Mouse (Mus musculus): ENCODE data around the gene Galnt10. TPM values are rescaled to one million over a fixed set of nuclear protein-coding genes. Genes with fewer than 3 reads are reported as not detected.

Galnt10 gene
- polyA plus RNA-seq, 1 experiment from 2014 or later, result 8.8 TPM

GRCm38 (mm10) chr11:57833296-57833977 lies 188.2 kb downstream of the Galnt10 start:
- DNase-seq (ENCODE audit: low spot score), result no peak
- WGBS, result 2% methylated on average over 30 of the region's 30 CpGs

DNA sequence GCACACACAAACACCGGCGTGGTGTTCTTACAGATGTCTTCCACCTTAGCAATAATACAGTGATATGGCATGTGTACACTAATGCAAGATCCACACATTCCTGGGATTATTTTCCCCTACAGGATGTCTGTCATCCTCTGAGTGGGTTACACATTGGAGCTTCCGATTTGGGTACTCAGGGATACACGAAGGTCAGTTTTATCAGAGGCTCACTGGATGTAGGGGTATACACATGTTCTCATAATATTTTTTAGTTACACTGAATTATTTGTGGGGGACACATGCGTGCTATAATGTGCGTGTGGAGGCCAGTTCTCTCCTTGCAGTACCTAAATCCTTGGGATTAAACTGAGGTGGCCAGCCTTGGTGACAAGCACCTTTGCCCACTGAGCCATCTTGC lies 188.8 kb downstream of the Galnt10 start:
- Histone ChIP-seq H3K9ac (no peak overlapping the region), H3K9me3 (ENCODE audit: control insufficient read depth, low read length) (no peaks in the 10 kb centered on the region), H3K4me1 (replicated peaks; ENCODE audit: control insufficient read depth, insufficient read depth, low read length) (no peaks in the 10 kb centered on the region), H3K36me3 (replicated peaks; ENCODE audit: control insufficient read depth, insufficient read depth) (no peaks in the 10 kb centered on the region), H3K4me3 (replicated peaks; ENCODE audit: low read length) (no peak overlapping the region), H3K4me2 (replicated peaks) (no peak overlapping the region), H3K27me3 (ENCODE audit: control insufficient read depth, insufficient read depth, low read length) (peaks cover 94% of the 10 kb centered on the region), H3K27ac (no peak overlapping the region)
- DNase-seq (ENCODE audit: low spot score), result no peak
- no peak for ATAC-seq (ENCODE audit: low FRiP score)
- WGBS, result 12% methylated on average over 6 of the region's 6 CpGs

More at GRCm38 (mm10) chr11:57833296-57833977, 188.2 kb downstream of the Galnt10 start:
- Histone ChIP-seq H3K36me3 (replicated peaks; ENCODE audit: control insufficient read depth, insufficient read depth) (no peaks in the 10 kb centered on the region), H3K4me2 (replicated peaks) (no peak overlapping the region), H3K4me3 (replicated peaks; ENCODE audit: low read length) (no peak overlapping the region), H3K4me1 (replicated peaks; ENCODE audit: control insufficient read depth, insufficient read depth, low read length) (no peaks in the 10 kb centered on the region), H3K9ac (no peak overlapping the region), H3K27me3 (ENCODE audit: control insufficient read depth, insufficient read depth, low read length) (peaks cover 94% of the 10 kb centered on the region), H3K9me3 (ENCODE audit: control insufficient read depth, low read length) (no peaks in the 10 kb centered on the region), H3K27ac (no peak overlapping the region)
- ATAC-seq (ENCODE audit: low FRiP score), result no peak

DNA sequence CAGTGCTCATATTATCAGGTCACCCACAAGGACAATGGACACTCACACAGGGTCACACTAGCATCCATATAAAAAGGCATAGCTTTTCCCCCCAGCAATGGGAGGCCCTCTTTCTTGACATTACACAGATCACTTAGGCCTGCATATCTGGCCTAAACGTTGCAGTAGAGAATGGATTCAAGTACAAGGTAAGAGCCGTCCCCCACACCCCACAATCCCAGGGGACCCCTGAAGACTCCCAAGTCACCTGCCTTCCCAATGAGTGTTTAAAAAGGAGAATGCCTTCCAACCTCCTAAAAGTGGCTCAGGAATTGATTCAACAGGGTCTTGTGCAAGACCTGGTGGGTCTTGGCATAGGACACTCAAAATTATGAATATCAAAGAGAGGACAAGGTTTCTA lies 190.1 kb downstream of the Galnt10 start:
- no peak overlapping the region for H3K4me3 ChIP-seq (replicated peaks; ENCODE audit: low read length)
- no peak for DNase-seq (ENCODE audit: low spot score)
- no peaks in the 10 kb centered on the region for H3K36me3 ChIP-seq (replicated peaks; ENCODE audit: control insufficient read depth, insufficient read depth)
- H3K27me3 ChIP-seq (ENCODE audit: control insufficient read depth, insufficient read depth, low read length), result peaks cover 94% of the 10 kb centered on the region
- 4% methylated on average over 2 of the region's 2 CpGs for WGBS
- no peak overlapping the region for H3K4me2 ChIP-seq (replicated peaks)
- no peak overlapping the region for H3K27ac ChIP-seq
- no peak overlapping the region for H3K9ac ChIP-seq
- H3K9me3 ChIP-seq (ENCODE audit: control insufficient read depth, low read length), result no peaks in the 10 kb centered on the region
- H3K4me1 ChIP-seq (replicated peaks; ENCODE audit: control insufficient read depth, insufficient read depth, low read length), result no peaks in the 10 kb centered on the region
- ATAC-seq (ENCODE audit: low FRiP score), result no peak

- no peak overlapping the region for H3K9ac ChIP-seq
- no peak for ATAC-seq (ENCODE audit: low FRiP score)
- H3K27ac ChIP-seq, result no peak overlapping the region
- 14% methylated on average over 3 of the region's 3 CpGs for WGBS
- no peaks in the 10 kb centered on the region for H3K4me1 ChIP-seq (replicated peaks; ENCODE audit: control insufficient read depth, insufficient read depth, low read length)
- H3K9me3 ChIP-seq (ENCODE audit: control insufficient read depth, low read length), result no peaks in the 10 kb centered on the region
- H3K4me2 ChIP-seq (replicated peaks), result no peak overlapping the region
- peaks cover 94% of the 10 kb centered on the region for H3K27me3 ChIP-seq (ENCODE audit: control insufficient read depth, insufficient read depth, low read length)
- H3K36me3 ChIP-seq (replicated peaks; ENCODE audit: control insufficient read depth, insufficient read depth), result no peaks in the 10 kb centered on the region
- no peak overlapping the region for H3K4me3 ChIP-seq (replicated peaks; ENCODE audit: low read length)
- DNase-seq (ENCODE audit: low spot score), result no peak
These were observed 190.7 kb downstream of the Galnt10 start for GRCm38 (mm10) chr11:57835931-57836330.

- WGBS, result 3% methylated on average over 9 of the region's 9 CpGs
- H3K4me3 ChIP-seq (replicated peaks; ENCODE audit: low read length), result no peak overlapping the region
- no peak overlapping the region for H3K27ac ChIP-seq
- H3K4me2 ChIP-seq (replicated peaks), result no peak overlapping the region
- ATAC-seq (ENCODE audit: low FRiP score) (no peak), DNase-seq (ENCODE audit: low spot score) (no peak)
- peaks cover 95% of the 10 kb centered on the region for H3K27me3 ChIP-seq (ENCODE audit: control insufficient read depth, insufficient read depth, low read length)
- H3K9me3 ChIP-seq (ENCODE audit: control insufficient read depth, low read length), result no peaks in the 10 kb centered on the region
- H3K4me1 ChIP-seq (replicated peaks; ENCODE audit: control insufficient read depth, insufficient read depth, low read length), result no peaks in the 10 kb centered on the region
- no peaks in the 10 kb centered on the region for H3K36me3 ChIP-seq (replicated peaks; ENCODE audit: control insufficient read depth, insufficient read depth)
- H3K9ac ChIP-seq, result no peak overlapping the region
These were observed 191.2 kb downstream of the Galnt10 start for GRCm38 (mm10) chr11:57836401-57836800.

Other genes starting within 250 kb of the Galnt10 start
- gene Fam114a2, start 126.8 kb upstream of the Galnt10 start, polyA plus RNA-seq (2014; fragmentation: Nextera tagmentation; extraction: Ambion mirVana), result 46.5 and 51.8 TPM in 2 replicates
- gene Mfap3, start 126.8 kb upstream of the Galnt10 start, polyA plus RNA-seq (2014; fragmentation: Nextera tagmentation; extraction: Ambion mirVana), result 63.5 and 66.9 TPM in 2 replicates
- gene Sap30l, start 156.2 kb downstream of the Galnt10 start, polyA plus RNA-seq (2014; fragmentation: Nextera tagmentation; extraction: Ambion mirVana), result 12.6 and 15.5 TPM in 2 replicates
- gene Hand1, start 187.4 kb downstream of the Galnt10 start, polyA plus RNA-seq (2014; fragmentation: Nextera tagmentation; extraction: Ambion mirVana), result not detected in 2 replicates

Data from hindbrain, embryonic 14.5 days (tissue).